Mouse (Mus musculus): ENCODE data around the gene Mrpl23. TPM values are rescaled to one million over a fixed set of nuclear protein-coding genes. Genes with fewer than 3 reads are reported as not detected.

Gene Mrpl23
- polyA plus RNA-seq, 1 experiment from 2014 or later = 21.1 TPM

GRCm38 (mm10) chr7:142580121-142580879 is 47.8 kb downstream of the Mrpl23 start:
- Histone ChIP-seq H3K9ac (0 out of 2 replicates have a peak overlapping the region, but pooled peaks have one; percentile 14), H3K9me3 (no peaks in the 10 kb centered on the region), H3K27me3 (no peaks in the 10 kb centered on the region), H3K4me3 (peak overlapping the region; percentile 33), H3K4me1 (replicated peaks) (no peaks in the 10 kb centered on the region), H3K27ac (replicated peaks) (no peak overlapping the region), H3K4me2 (peak overlapping the region; percentile 61), H3K36me3 (no peaks in the 10 kb centered on the region)
- WGBS = 50% methylated on average over 26 of the region's 26 CpGs
- ATAC-seq (ENCODE audit: low FRiP score, low read depth) = peak; percentile 85

GRCm38 (mm10) chr7:142581186-142581585 is 48.7 kb downstream of the Mrpl23 start:
- Histone ChIP-seq H3K27me3 (no peaks in the 10 kb centered on the region), H3K4me1 (replicated peaks) (no peaks in the 10 kb centered on the region), H3K4me3 (no peak overlapping the region; the same call in 1 of the 2 replicates), H3K4me2 (peak overlapping the region; percentile 53), H3K36me3 (no peaks in the 10 kb centered on the region), H3K27ac (replicated peaks) (no peak overlapping the region), H3K9me3 (no peaks in the 10 kb centered on the region), H3K9ac (no peak overlapping the region)
- ATAC-seq (ENCODE audit: low FRiP score, low read depth) = no peak
- 47% methylated on average over 7 of the region's 7 CpGs for WGBS

- Histone ChIP-seq H3K27me3 (no peaks in the 10 kb centered on the region), H3K4me2 (peak overlapping the region; percentile 53), H3K4me3 (peak overlapping the region; percentile 27), H3K36me3 (no peaks in the 10 kb centered on the region), H3K9me3 (no peaks in the 10 kb centered on the region), H3K9ac (no peak overlapping the region), H3K27ac (replicated peaks) (no peak overlapping the region), H3K4me1 (replicated peaks) (no peaks in the 10 kb centered on the region)
- peak; percentile 40; the same call in 1 of the 2 replicates for ATAC-seq (ENCODE audit: low FRiP score, low read depth)
- 49% methylated on average over 20 of the region's 20 CpGs for WGBS
These were observed 49.3 kb downstream of the Mrpl23 start for GRCm38 (mm10) chr7:142581656-142582228.

- 67% methylated on average over 1 of the region's 1 CpGs for WGBS
These were observed 52.4 kb downstream of the Mrpl23 start for GRCm38 (mm10) chr7:142584882-142585281.

GRCm38 (mm10) chr7:142585890-142586289 is 53.4 kb downstream of the Mrpl23 start:
- no peak for ATAC-seq (ENCODE audit: low FRiP score, low read depth)
- Histone ChIP-seq H3K27ac (replicated peaks) (no peak overlapping the region), H3K9me3 (no peaks in the 10 kb centered on the region), H3K4me3 (no peak overlapping the region), H3K9ac (no peak overlapping the region), H3K36me3 (no peaks in the 10 kb centered on the region), H3K27me3 (no peaks in the 10 kb centered on the region), H3K4me2 (no peak overlapping the region), H3K4me1 (replicated peaks) (no peaks in the 10 kb centered on the region)
- WGBS = 85% methylated on average over 3 of the region's 3 CpGs

More at GRCm38 (mm10) chr7:142584882-142585281, 52.4 kb downstream of the Mrpl23 start:
- Histone ChIP-seq H3K4me3 (no peak overlapping the region), H3K4me1 (replicated peaks) (no peaks in the 10 kb centered on the region), H3K27ac (replicated peaks) (no peak overlapping the region), H3K9ac (no peak overlapping the region), H3K4me2 (no peak overlapping the region), H3K9me3 (no peaks in the 10 kb centered on the region), H3K27me3 (no peaks in the 10 kb centered on the region), H3K36me3 (no peaks in the 10 kb centered on the region)
- ATAC-seq (ENCODE audit: low FRiP score, low read depth) = no peak

GRCm38 (mm10) chr7:142588282-142588941 is 55.9 kb downstream of the Mrpl23 start:
- H3K9ac ChIP-seq = no peak overlapping the region
- H3K4me1 ChIP-seq (replicated peaks) = no peaks in the 10 kb centered on the region
- no peak overlapping the region for H3K4me3 ChIP-seq
- no peak overlapping the region for H3K27ac ChIP-seq (replicated peaks)
- no peak overlapping the region for H3K4me2 ChIP-seq
- no peaks in the 10 kb centered on the region for H3K36me3 ChIP-seq
- no peak for ATAC-seq (ENCODE audit: low FRiP score, low read depth)
- 78% methylated on average over 9 of the region's 9 CpGs for WGBS
- no peaks in the 10 kb centered on the region for H3K27me3 ChIP-seq
- no peaks in the 10 kb centered on the region for H3K9me3 ChIP-seq

MicroRNAs encoded within 50 kb of the gene (microRNA counts, 519-probe panel; counts per million panel counts)
- microRNA mmu-miR-675-3p = not detected
- not detected for microRNA mmu-miR-675-5p

Small RNAs within 50 kb of the gene (microRNA-seq; reads per million reads assigned to microRNA genes)
- gene Mir675 = 5.0 reads per million, percentile 21 among the genes with 10 or more reads in this experiment

Other genes with a start within 250 kb of the Mrpl23 start
- not detected in 2 replicates for gene Krtap5-1, start 235.6 kb upstream of the Mrpl23 start, polyA plus RNA-seq (2015; fragmentation: Nextera tagmentation; extraction: Ambion mirVana)
- not detected in 2 replicates for gene Krtap5-4, start 229.1 kb upstream of the Mrpl23 start, polyA plus RNA-seq (2015; fragmentation: Nextera tagmentation; extraction: Ambion mirVana)
- 8.4 and 8.7 TPM in 2 replicates for gene Ifitm10, start 158.9 kb upstream of the Mrpl23 start, polyA plus RNA-seq (2015; fragmentation: Nextera tagmentation; extraction: Ambion mirVana)
- gene Gm49369, start 150.0 kb upstream of the Mrpl23 start, polyA plus RNA-seq (2015; fragmentation: Nextera tagmentation; extraction: Ambion mirVana) = 1.9 TPM in 1 of 2 replicates, not detected in the other
- 300 and 306 TPM in 2 replicates for gene Ctsd, start 144.6 kb upstream of the Mrpl23 start, polyA plus RNA-seq (2015; fragmentation: Nextera tagmentation; extraction: Ambion mirVana)
- gene Syt8, start 97.8 kb upstream of the Mrpl23 start, polyA plus RNA-seq (2015; fragmentation: Nextera tagmentation; extraction: Ambion mirVana) = not detected in 2 replicates
- gene Tnni2, start 90.9 kb upstream of the Mrpl23 start, polyA plus RNA-seq (2015; fragmentation: Nextera tagmentation; extraction: Ambion mirVana) = 0.79 and 1.4 TPM in 2 replicates
- 4.5 and 7.6 TPM in 2 replicates for gene Lsp1, start 71.9 kb upstream of the Mrpl23 start, polyA plus RNA-seq (2015; fragmentation: Nextera tagmentation; extraction: Ambion mirVana)
- gene Tnnt3, start 33.9 kb upstream of the Mrpl23 start, polyA plus RNA-seq (2015; fragmentation: Nextera tagmentation; extraction: Ambion mirVana) = 3.3 and 3.6 TPM in 2 replicates
- 142 and 184 TPM in 2 replicates for gene Igf2, start 134.1 kb downstream of the Mrpl23 start, polyA plus RNA-seq (2015; fragmentation: Nextera tagmentation; extraction: Ambion mirVana)
- not detected in 2 replicates for gene Gm49394, start 137.3 kb downstream of the Mrpl23 start, polyA plus RNA-seq (2015; fragmentation: Nextera tagmentation; extraction: Ambion mirVana)
- 0.81 and 2.0 TPM in 2 replicates for gene Ins2, start 210.7 kb downstream of the Mrpl23 start, polyA plus RNA-seq (2015; fragmentation: Nextera tagmentation; extraction: Ambion mirVana)